Mouse (Mus musculus): ENCODE results near the gene Nfe2l1.

Nfe2l1 gene

DNA sequence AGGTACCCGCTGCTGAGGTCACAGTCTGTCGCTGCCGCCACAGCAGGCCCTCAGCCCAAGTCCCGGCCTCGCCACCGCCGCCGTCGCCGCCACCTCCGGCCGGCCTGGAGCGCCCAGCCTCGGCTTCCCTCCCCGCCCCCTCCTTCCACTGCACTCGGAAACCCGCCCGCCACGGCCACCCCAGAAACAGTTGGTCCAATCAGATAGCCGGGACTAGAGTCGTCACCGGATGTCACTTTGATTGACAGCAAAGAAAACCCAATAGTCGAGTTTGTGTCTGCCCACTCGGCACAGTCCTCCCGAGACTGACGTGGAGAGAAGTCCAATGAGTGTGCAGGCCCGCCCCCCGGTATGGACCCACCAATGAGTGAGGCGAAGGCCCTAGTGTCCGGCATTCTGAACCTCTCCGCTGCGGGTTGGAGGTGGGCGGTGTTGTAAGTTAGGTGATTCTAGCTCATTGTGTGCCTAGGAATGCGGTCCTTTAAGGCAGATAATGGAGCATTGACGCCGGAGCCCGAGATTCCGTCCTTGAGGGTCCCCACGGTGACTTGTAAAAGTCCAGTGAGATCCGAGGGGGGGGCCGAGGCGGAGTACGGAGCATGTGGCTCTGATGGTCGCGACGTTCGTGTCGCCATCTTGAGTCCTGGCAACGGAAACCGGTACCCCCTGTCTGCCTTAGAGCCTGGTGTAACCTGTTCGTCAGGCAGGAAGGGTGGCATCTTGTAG is at the start of gene Nfe2l1:
TSS of gene Nfe2l1 (minus strand) at position 156 of the 726 bp plus-strand sequence.
- CTCF ChIA-PET, result interaction anchor here (0.7 to 1.6 kb wide), 8 partner anchors 10 to 192 kb away, joined by 3 to 9 read pairs (median 4); partner anchors contain the start of gene Cdk5rap3 (in 1 of the 4)

DNA sequence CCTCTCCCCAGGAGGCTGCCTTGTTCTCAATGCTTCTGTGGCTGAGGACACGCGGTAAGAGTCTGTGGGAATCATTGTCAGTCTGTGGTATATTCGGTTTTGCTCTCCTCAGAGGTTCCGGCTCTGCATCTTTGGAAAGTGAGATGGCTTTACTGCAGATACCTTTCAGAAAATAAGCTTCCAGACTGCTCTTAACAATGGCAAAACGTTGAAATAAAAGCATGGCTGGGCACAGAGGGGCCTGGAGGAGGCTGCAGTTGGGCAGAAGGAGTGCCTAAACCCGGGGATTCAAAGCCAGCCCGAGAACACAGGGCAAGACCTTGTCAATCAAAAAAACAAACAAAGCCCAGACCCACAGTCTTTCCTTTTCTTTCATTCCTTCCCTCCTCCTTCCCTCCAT is 49.6 kb upstream of the Nfe2l1 start:
- POLR2A ChIA-PET, result interaction anchor here in 1 of 4 experiments (1.2 kb wide), 1 partner anchor 64 kb away, joined by 3 read pairs; the partner anchor contains the start of gene Pnpo
- CTCF ChIA-PET, result no interaction called here

More for the DNA sequence above, at the start of gene Nfe2l1:
- POLR2A ChIA-PET, result interaction anchor here (0.5 to 14.8 kb wide), 80 partner anchors 7 to 916 kb away, joined by 3 to 288 read pairs (median 5); partner anchors contain the start of genes Snx11 (in 3 of the 4), Cbx1 (in 2 of the 4), Lrrc46 (in 2 of the 4) and Mrpl10 (in 2 of the 4)

DNA sequence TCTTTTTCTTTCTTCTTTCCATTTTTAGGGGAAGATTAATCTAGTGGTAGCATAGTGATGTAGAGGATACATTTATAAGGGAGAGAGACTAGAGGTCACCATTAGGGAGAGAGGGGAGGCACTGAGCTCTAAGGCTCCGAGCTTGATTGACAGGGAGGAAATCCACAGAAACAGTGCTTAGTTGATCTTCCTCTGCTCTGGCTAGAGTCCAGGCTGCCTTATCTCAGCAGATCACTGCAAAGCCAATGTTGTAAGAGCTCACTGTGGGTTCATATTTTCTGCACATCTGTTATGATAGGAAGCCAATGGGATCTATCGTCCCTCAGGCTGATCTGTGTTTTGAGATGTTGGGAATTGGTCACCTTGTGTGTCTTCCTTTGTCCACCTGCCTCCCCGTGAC is 48.9 kb upstream of the Nfe2l1 start:
- CTCF ChIA-PET, result interaction anchor here in 1 of 4 experiments (1.2 kb wide), 1 partner anchor 8 kb away, joined by 3 read pairs; no protein-coding TSS in a partner anchor
- POLR2A ChIA-PET, result interaction anchor here in 2 of 4 experiments (0.7 to 1.3 kb wide), 4 partner anchors 65 to 98 kb away, joined by 3 to 5 read pairs (median 3); partner anchors contain the start of gene Pnpo (in 1 of the 2)

DNA sequence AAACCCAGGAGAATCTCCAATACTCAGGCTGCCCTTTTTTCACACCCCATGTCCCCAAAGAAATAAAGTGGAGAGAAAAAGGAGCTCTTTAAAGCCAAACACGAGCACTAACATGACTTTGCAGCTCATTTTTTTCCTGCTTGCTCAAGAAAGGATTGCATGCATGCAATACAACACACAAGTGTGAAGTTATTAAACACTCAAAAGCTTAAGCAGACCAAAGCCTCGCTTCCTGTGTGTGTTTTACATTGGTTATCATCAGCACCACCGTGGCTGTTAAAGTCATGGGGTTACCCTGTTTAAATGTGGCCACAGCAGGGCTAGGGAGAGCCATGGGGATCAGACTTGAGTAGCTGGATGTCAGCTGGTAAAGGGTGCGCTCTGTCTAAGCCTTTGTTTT is 47.3 kb upstream of the Nfe2l1 start:
- POLR2A ChIA-PET, result interaction anchor here in 3 of 4 experiments (1.0 to 3.7 kb wide), 6 partner anchors 22 to 52 kb away, joined by 3 to 18 read pairs (median 4); no protein-coding TSS in a partner anchor

DNA sequence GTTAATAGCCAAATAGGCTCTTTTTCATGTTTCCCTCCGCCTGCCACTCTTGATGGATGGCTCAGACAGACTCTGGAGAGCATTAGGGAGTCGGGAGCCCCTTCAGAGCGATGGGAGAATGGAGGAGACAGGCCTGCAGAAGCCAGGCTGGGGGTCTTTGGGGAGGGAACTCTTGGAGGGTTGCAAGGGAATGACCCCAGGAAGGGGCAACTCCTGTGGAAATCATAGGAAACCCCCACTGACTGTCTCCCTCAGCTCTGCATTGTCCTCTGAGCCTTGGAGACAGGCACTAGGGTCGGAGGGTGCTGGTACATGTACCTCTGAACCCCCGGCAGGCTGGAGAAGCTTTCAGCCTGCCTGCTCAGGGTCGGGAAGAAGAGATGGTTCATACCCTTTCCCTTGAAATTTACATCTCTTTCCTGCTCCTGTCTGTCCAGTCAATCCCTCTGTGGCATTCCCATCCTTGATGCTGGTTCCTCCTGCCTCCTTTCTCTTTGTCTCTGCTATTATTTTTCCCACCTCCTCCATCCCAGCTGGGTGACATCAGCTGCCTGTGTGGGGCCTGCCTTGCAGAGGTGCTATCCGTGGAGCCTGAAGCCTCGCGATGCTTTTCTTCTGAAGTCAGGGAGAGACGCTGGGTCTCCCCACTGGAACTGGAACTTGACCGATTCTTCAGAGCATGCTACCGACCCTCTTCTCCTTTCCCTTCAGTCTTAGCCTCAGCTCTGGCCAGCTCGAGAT is 46.7 kb upstream of the Nfe2l1 start:
- CTCF ChIA-PET, result interaction anchor here (0.6 to 2.6 kb wide), 13 partner anchors 9 to 1267 kb away, joined by 3 to 8 read pairs (median 3); partner anchors contain the start of gene Cdk5rap3 (in 2 of the 4)

More for the DNA sequence above, 47.3 kb upstream of the Nfe2l1 start:
- CTCF ChIA-PET, result interaction anchor here (0.6 to 2.6 kb wide), 7 partner anchors 17 to 1268 kb away, joined by 3 to 6 read pairs (median 3); partner anchors contain the start of gene Cdk5rap3 (in 2 of the 4)

DNA sequence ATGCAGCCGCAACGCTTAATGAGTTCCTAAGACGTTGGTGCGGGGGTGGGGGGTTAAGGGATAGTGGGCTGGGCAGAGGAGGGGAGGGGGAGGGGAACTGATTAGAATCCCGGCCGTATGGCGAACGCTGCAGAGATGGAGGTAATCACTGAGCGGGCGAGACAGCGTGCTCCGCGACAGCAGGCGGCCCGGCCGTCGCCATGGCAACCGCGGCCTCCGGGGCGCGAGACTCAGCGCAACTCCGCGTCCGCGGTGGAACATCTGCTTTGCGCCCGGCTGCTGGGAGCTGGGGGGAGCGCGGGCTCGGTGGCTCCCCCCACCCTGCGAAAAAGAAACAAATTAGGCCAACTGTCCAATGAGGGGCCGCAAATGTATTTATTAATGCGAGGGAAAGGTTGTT is 46.0 kb upstream of the Nfe2l1 start:
- POLR2A ChIA-PET, result interaction anchor here (0.6 to 3.7 kb wide), 17 partner anchors 11 to 1333 kb away, joined by 3 to 18 read pairs (median 4); no protein-coding TSS in a partner anchor
- CTCF ChIA-PET, result interaction anchor here in 3 of 4 experiments (0.5 to 2.6 kb wide), 18 partner anchors 8 to 1983 kb away, joined by 3 to 8 read pairs (median 4); partner anchors contain the start of genes Cdk5rap3 (in 1 of the 3) and Scrn2 (in 1 of the 3)

More for the DNA sequence above, 46.7 kb upstream of the Nfe2l1 start:
- POLR2A ChIA-PET, result interaction anchor here (0.6 to 3.7 kb wide), 16 partner anchors 12 to 1332 kb away, joined by 3 to 18 read pairs (median 4); no protein-coding TSS in a partner anchor

DNA sequence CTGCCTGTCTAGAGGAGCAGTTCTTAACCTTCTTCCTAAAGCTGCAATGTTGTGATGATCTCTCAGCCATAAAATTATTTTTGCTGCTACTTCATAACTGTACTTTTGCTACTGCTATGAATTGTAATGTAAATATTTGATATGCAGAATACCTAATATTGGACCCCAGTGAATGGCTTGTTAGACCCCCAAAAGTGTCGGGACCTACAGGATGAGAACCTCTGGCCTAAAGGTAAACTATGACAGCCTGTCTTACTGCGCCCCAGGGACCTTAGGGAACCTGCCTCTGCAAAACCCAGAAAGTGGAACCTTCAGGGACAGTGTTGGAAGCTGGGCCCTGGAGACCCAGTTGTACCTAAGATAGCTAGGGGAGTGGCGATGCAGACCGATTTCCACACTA is 45.5 kb upstream of the Nfe2l1 start:
- CTCF ChIA-PET, result interaction anchor here (0.6 to 2.6 kb wide), 12 partner anchors 8 to 346 kb away, joined by 3 to 8 read pairs (median 4); partner anchors contain the start of gene Scrn2 (in 1 of the 4)
- POLR2A ChIA-PET, result interaction anchor here in 2 of 4 experiments (0.7 to 3.7 kb wide), 12 partner anchors 11 to 211 kb away, joined by 3 to 18 read pairs (median 4); no protein-coding TSS in a partner anchor

DNA sequence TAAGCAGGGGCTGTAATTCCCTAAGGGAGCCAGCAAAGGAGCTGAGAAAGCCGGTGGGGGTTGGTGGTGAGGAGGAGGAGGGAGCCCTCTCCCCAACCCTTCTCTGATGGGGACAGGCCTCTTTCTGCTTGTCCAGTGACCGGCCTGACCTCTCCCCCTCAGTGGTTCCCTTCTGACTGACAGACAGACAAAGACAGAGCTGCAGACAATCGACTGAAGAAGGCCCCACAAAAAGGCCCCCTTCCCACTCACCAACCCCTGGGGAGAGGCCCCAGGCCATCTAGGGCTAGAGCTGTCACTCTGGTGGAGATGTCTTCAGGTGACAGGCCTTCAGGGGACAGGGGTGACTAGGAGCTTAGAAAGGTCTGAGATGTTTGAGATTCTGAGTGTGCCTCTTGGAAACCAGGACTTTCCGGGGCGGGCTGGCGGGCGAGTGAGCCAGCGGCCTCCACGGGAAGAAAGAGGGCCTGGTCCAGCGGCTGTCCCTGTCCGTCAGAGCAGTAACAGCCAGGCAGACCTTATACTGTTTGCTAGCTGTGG is 43.9 kb upstream of the Nfe2l1 start:
- POLR2A ChIA-PET, result interaction anchor here (0.6 to 2.4 kb wide), 10 partner anchors 26 to 1310 kb away, joined by 3 to 10 read pairs (median 4); no protein-coding TSS in a partner anchor
- CTCF ChIA-PET, result interaction anchor here (0.6 to 2.0 kb wide), 12 partner anchors 12 to 1143 kb away, joined by 3 to 9 read pairs (median 4); no protein-coding TSS in a partner anchor

DNA sequence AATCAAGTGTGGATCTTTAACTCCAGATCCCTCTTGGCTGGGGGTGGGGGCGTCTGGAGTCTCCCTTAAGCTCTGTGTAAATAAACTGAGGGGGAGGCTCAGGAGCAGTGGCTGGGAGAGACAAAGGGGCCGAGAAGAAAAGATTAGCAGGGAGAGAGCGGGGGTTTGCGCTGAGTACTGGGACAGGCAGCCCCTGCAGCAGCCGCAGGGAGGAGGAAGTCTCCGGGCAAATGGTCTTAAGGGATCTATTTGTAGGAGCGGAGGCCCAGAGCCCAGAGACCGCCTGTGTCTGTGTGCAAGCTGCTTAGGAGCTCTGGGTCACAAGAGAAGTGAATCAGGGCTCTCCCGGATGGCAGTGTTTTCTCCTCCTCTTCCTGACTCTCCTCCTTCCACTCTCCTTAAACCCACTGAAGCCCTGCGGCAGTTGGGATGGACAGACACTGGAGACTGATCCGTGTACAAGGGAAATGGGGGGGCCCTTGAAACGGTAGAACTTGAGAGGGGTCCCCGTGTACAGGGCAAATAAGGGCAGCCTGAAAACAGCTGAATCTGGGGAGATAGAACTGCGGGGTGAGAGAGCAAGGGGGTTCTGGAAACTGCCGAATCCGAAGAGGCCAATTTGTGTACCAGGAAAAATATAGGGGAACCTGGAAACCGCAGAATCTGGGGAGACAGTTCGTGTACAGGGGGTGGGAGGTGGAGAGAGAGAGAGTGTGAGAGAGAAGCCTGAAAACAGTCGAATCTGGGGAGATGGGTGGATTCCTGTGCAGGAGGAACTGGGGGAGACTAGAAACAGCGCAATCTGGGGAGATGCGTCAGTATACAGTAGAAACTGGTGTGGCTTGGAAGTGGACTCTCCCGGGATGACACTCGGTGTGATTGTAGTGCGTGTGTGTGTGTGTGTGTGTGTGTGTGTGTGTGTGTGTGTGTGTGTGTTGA is 42.9 kb upstream of the Nfe2l1 start:
- POLR2A ChIA-PET, result interaction anchor here (0.6 to 2.4 kb wide), 16 partner anchors 9 to 1311 kb away, joined by 3 to 10 read pairs (median 3); partner anchors contain the start of gene Pnpo (in 1 of the 4)
- CTCF ChIA-PET, result interaction anchor here (0.5 to 2.0 kb wide), 18 partner anchors 11 to 1142 kb away, joined by 3 to 9 read pairs (median 4); no protein-coding TSS in a partner anchor

DNA sequence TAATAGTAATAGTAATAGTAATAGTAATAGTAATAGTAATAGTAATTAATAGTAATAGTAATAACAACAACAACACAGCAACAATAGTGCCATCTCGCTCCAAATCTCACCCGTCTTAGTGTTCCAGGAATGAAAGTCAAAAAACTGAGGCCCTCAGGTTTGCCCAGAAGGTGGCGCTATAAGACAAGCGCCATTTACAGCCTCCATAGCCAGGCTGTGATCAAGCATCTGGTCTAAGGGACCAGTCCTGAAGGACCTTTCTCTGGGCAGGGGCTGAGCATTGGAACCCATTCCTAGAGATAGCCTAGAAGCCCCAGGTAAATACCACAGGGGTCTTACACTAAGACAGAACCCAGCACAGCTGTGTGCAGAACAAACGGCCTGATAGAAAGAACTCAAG is 37.4 kb upstream of the Nfe2l1 start:
- POLR2A ChIA-PET, result interaction anchor here in 3 of 4 experiments (0.7 to 1.2 kb wide), 7 partner anchors 17 to 752 kb away, joined by 3 to 9 read pairs (median 4); partner anchors contain the start of gene Cdk5rap3 (in 2 of the 3)
- CTCF ChIA-PET, result interaction anchor here (0.5 to 1.6 kb wide), 22 partner anchors 9 to 492 kb away, joined by 3 to 15 read pairs (median 4); partner anchors contain the start of genes Cdk5rap3 (in 1 of the 4), Pnpo (in 1 of the 4) and Scrn2 (in 1 of the 4)

DNA sequence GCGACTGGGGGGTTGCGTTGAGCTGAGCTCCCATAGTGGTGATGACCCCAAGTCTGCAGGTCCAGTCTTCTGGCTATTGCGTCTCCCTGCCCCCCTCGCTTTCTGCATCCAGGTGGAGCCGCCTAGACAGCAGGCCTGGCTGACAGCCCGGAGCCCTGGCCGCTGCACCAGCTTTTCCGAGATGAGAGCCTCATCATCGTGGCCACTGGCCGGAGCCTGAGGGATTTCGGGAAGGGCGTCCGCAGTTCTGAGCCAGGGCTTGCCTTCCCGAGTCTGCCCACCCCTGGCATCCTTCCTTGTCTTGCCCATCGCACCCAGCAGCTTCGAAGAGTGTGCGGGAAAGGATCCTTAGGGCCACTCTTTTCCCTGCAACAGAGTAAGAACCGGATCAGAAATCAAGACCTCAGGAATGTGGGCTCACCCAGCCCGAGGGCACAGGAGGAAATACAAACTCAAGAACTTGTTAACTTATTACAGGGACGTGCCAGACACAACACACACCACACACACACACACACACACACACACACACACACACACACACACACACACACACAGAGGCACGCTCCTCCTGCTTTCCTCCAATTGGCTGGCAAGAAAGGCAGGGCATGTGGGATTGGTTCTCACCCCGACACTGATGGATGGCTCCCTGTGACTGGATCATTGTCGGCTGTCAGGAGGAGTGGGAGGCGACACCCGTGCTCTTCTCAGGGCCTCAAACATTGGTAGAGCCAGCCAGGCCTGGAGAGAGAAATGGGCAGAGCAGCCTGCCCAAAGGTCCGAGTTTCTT is 33.6 kb upstream of the Nfe2l1 start:
- ChIA-PET CTCF (interaction anchor here in 3 of 4 experiments (0.5 to 3.1 kb wide), 7 partner anchors 13 to 957 kb away, joined by 3 to 17 read pairs (median 6); partner anchors contain the start of gene Copz2 (in 1 of the 3)), POLR2A (interaction anchor here in 2 of 4 experiments (0.8 to 2.5 kb wide), 9 partner anchors 12 to 71 kb away, joined by 3 to 15 read pairs (median 4); no protein-coding TSS in a partner anchor)

DNA sequence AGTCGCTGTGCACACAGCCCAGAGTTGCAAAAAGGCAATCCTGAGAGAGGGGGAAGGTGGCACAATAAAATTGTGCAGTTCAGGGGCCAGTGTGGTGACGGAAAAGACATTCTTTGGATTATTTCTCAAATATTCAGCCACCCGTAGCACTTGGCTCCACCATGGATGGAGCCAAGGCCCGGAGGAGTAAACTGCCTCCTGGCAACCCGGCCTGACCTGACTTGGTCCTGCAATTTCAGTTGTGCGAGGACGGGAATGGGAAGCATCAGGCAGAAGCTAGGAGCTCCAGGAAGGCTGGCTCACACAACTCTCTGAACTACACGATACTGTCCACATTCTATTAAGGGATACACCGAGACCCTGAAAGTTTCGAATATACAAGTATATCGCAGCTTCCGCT is 32.8 kb upstream of the Nfe2l1 start:
- POLR2A ChIA-PET, result interaction anchor here in 3 of 4 experiments (0.6 to 3.5 kb wide), 31 partner anchors 12 to 592 kb away, joined by 3 to 19 read pairs (median 4); partner anchors contain the start of genes Cdk5rap3 (in 1 of the 3), Copz2 (in 1 of the 3), Nfe2l1 (in 1 of the 3) and Snx11 (in 1 of the 3)

DNA sequence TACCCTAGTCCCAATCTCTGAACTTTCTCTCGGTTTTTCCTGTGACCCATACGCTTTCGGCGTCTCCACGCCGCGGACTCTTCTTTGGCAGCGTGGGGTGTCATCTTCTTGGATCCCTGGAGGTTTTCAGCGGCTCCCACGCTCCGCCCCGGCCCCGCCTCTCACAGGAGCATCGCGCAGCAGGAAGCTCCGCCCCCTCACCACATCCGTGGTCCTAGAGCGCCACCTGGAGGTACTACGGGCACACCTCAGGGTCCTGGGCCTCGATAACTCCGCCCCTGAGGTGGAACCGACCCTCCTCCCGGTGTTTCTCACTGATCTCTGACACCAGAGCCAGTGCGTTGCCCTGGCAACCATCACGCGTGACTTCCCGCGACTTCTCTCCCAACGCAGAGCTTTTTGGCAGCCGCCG is 32.1 kb upstream of the Nfe2l1 start:
- ChIA-PET POLR2A (interaction anchor here (0.5 to 3.5 kb wide), 45 partner anchors 11 to 591 kb away, joined by 3 to 19 read pairs (median 3); partner anchors contain the start of genes Cdk5rap3 (in 1 of the 4), Copz2 (in 1 of the 4), Nfe2l1 (in 1 of the 4) and Snx11 (in 1 of the 4)), CTCF (interaction anchor here (0.5 to 3.1 kb wide), 96 partner anchors 9 to 744 kb away, joined by 3 to 21 read pairs (median 4); partner anchors contain the start of genes Cdk5rap3 (in 2 of the 4), Hoxb5 (in 2 of the 4), Copz2 (in 1 of the 4) and Pnpo (in 1 of the 4))

More for the DNA sequence above, 32.8 kb upstream of the Nfe2l1 start:
- CTCF ChIA-PET, result interaction anchor here (0.5 to 3.1 kb wide), 65 partner anchors 8 to 622 kb away, joined by 3 to 21 read pairs (median 4); partner anchors contain the start of genes Cdk5rap3 (in 2 of the 4), Hoxb5 (in 2 of the 4), Copz2 (in 1 of the 4) and Pnpo (in 1 of the 4)

DNA sequence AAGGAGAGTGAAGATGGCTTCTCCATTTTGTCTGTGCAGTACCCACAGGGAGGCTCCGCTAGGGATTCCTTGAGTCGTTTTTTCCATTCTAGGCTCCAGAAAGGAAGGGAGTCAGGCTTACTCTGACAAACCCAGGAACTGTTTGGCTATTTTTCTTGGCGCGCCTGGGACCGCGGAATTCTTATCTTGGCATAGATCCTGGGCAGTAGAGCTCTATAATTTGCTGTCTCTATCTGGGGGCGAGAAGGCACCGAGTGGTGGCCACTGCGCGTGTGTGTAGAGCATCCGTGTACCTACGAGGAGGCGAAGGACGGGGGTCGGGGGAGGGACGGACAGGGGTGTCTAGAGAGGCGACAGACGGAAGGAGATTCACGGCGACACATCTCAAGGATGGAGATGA is 31.7 kb upstream of the Nfe2l1 start:
- ChIA-PET POLR2A (interaction anchor here (0.5 to 3.5 kb wide), 44 partner anchors 10 to 541 kb away, joined by 3 to 19 read pairs (median 3); partner anchors contain the start of genes Snx11 (in 2 of the 4), Cdk5rap3 (in 1 of the 4), Copz2 (in 1 of the 4) and Nfe2l1 (in 1 of the 4)), CTCF (interaction anchor here (0.5 to 3.1 kb wide), 91 partner anchors 9 to 935 kb away, joined by 3 to 21 read pairs (median 4); partner anchors contain the start of genes Cdk5rap3 (in 2 of the 4), Hoxb5 (in 2 of the 4), Copz2 (in 1 of the 4) and Pnpo (in 1 of the 4))
